Mouse (Mus musculus) frontal cortex, postnatal 25 days (tissue): ENCODE measurements at regions not wholly inside any gene's neighbourhood (a gene's known extent, or its start where the extent isn't known, plus 50 kb on each side); places are given as distances from the start of the nearest gene placed in this dataset.
"Not testable (repeated sequence)": the region's sequence is repeated elsewhere in the genome, so short reads cannot be mapped to it uniquely, and the experiment has no call there.

Experiments used
- DNase-seq, 2 experiments: peaks; one replicate each; pipeline ENCODE4 v3.0.0; 2022; ENCODE audit warnings: low spot score in 2 of 2

GRCm38 (mm10) chr3:133664914-133665313, 120.0 kb upstream of the Tet2 start:
- DNase-seq = no peak

GRCm38 (mm10) chr3:133665425-133666317, 120.7 kb upstream of the Tet2 start:
- no peak for DNase-seq

- DNase-seq = peak in 1 of 2 experiments; percentile 15
These were observed 128.0 kb upstream of the Tet2 start for GRCm38 (mm10) chr3:133672742-133673447.

- DNase-seq = no peak
These were observed 133.0 kb upstream of the Tet2 start for GRCm38 (mm10) chr3:133677892-133678291.

GRCm38 (mm10) chr3:133679891-133680290, 135.0 kb upstream of the Tet2 start:
- no peak for DNase-seq

GRCm38 (mm10) chr3:133680343-133680742, 135.4 kb upstream of the Tet2 start:
- DNase-seq = no peak

GRCm38 (mm10) chr3:133680805-133681204, 135.9 kb upstream of the Tet2 start:
- DNase-seq = no peak

- no peak for DNase-seq
These were observed 139.3 kb upstream of the Tet2 start for GRCm38 (mm10) chr3:133684196-133684743.

- DNase-seq = no peak
These were observed 139.8 kb upstream of the Tet2 start for GRCm38 (mm10) chr3:133684747-133685146.

- DNase-seq = no peak
These were observed 140.5 kb upstream of the Tet2 start for GRCm38 (mm10) chr3:133685393-133685792.

GRCm38 (mm10) chr3:133694057-133694456, 149.1 kb upstream of the Tet2 start:
- DNase-seq = peak in 1 of 2 experiments; percentile 8

- DNase-seq = no peak
These were observed 151.2 kb upstream of the Tet2 start for GRCm38 (mm10) chr3:133696122-133696521.

- not testable (repeated sequence) for DNase-seq
These were observed 159.9 kb upstream of the Tet2 start for GRCm38 (mm10) chr3:133704849-133705248.

GRCm38 (mm10) chr3:133711518-133711917, 166.6 kb upstream of the Tet2 start:
- DNase-seq = no peak

GRCm38 (mm10) chr3:133722550-133723290, 177.8 kb upstream of the Tet2 start:
- no peak for DNase-seq

GRCm38 (mm10) chr3:133726831-133727230, 181.9 kb upstream of the Tet2 start:
- DNase-seq = no peak

- no peak for DNase-seq
These were observed 190.7 kb upstream of the Tet2 start for GRCm38 (mm10) chr3:133735603-133736002.

GRCm38 (mm10) chr3:133738936-133739335, 194.0 kb upstream of the Tet2 start:
- no peak for DNase-seq

- no peak for DNase-seq
These were observed 199.7 kb upstream of the Tet2 start for GRCm38 (mm10) chr3:133744552-133745118.

GRCm38 (mm10) chr3:133748756-133749737, 204.1 kb upstream of the Tet2 start:
- no peak for DNase-seq
